Mouse (Mus musculus): ENCODE measurements at regions not wholly inside any gene's neighbourhood (a gene's known extent, or its start where the extent isn't known, plus 50 kb on each side); places are given as distances from the start of the nearest gene placed in this dataset.

DNA sequence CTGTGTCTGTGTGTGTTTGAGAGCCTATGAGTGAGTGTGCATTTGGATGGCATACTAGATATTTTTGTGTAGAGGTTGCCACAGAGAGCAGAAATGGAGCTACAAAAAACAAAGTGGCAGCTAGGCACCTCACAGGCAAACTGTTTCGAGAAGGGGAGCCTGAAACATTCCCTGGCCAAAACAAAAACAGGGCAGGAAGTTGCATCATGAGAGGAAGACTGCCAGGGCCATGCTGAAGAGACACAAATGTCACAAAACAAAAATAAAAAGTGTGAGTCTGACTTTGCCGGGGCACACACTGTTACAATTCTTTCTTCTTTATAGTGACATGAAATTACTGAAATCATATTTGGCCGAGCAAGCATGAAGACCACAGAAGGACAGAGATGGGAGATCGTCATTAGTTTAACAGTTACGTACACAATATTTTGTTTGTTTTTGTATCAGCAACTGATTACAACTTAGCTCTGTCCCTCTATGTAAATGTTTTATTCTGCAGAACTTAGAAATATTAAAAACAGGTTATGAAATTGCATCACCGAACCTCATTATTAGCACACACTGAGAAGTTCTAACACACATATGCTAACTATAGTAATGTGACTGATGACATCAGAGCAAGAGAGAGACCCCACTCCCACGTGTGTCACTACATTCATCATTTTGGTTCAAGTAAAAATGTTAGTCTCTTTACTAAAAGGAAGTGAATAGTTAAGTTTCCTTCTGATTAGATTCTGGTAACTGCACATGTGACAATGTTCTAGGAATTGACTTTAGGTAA is 77.3 kb upstream of the Mkln1 start:
- DNase-seq (ENCODE audit: low spot score): no peak

DNA sequence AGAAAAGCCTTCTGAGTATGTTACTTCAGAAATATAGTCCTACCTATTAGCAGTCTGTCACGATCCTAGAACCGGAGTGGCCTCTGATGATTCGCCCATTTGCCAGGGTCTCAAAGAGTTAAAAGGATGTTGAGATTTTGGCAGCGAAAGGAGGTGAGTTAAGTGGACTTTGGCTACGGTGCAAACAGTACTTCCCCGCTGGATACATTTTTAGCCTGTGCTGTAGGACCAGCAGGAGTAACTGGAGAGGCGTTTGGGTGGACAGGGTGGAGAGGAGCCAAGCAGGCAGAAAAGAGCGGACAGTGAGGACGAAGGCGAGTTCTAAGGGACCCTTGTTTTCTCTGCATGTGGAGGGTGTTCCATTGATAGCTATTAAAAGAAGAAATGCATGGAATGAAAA is 76.6 kb upstream of the Mkln1 start:
- no peak for DNase-seq (ENCODE audit: low spot score)

DNA sequence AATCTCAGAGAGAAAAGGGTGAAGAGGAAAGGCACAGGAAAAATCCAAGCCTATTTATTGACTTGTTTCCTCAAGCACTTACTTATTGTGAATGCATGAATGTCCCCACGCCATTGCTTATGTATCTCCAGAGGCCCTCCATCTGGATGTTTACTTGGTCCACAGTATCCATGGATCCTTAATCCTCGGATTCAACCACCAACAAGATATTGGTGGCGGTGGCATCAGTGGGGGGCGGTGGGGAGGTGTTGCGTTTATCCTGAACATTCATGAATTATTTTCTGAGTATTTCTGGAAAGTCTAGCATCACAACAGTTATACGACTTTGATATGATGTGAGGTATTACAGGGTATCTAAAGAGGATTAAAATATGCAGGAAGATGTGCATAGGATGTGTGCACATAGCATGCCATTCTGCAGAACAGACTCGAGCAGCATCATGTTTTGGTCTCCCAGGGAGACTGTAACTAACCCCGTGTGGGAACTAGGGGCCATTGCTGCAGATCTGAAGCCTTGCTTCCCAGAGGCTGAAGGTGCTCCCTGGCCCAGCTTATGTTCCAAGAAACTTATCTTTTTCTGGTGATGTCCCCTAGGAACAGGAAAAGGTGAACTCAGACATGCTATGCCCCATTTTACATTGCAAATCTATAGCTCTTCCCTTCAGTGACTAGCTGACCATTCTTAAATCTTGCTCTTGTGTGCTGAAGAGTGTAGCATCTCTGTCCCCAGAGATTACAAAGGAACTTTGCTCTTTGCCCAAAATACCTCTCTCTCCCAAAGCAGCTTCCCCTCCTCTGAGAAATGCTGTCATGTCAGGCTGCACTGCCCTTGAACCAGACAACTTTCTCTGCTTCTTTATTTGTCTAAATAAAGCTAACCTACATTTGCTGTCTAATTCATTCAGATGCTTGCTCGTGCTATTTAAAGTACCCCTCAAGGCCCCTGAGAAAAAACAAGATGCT is 75.0 kb upstream of the Mkln1 start:
- DNase-seq (ENCODE audit: low spot score): no peak

DNA sequence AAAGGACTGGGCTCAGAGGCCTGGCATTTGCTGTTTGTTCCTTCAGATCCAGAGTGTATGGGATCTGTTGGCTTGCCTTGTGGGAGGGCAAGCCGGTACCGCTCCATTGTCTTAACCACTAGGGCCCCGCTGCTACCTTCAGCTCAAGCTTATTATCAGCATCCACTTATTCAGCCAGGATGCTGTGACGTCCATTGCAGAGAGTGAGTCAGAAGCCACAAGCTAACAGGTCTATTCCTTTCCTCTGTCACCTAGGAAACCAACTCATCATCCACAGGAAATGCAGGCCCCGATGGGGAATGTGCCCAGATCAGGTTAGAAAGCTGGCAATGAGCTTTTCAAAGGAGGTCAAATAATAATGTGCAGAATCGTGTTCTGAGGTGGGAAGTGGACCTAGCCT is 73.8 kb upstream of the Mkln1 start:
- no peak for DNase-seq (ENCODE audit: low spot score)

DNA sequence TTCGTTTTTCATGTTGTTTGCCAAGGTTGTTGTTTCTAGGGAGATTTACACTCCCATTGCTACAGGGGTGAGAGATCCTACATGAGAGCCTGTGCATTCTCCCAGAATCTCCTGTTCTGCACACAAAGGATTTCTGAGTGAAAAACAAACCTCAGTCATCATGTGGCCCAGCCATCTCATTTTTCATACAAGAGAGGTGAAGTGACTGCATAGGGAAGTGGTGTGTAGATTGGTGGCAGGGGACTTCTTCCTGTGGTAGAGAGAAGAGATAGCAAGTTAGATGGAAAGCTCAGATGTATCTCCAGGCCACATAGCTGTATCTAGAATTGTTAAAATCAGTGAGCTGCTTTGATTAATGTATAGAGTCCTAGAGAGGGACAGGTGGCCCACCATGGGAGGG is 72.9 kb upstream of the Mkln1 start:
- DNase-seq (ENCODE audit: low spot score): no peak

DNA sequence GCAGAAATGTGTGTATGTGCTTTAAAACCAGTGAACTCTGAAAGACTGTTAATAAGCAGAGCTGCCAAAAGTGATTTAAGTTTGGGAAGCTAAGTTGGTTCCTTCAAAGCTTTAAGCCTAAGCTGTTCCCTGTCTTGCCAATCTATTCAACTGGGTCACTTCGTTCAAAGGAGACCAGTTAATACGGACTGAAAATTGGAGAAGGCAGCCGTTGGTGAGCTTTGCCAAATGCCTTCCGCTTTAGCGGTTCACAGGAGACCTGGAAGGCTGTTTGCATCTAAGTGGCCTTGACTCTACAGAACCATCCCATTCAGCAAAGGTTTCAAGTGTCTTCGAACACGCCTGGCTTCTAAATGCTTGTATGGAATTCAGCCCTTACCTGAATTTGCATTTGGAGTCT is 68.2 kb upstream of the Mkln1 start:
- DNase-seq (ENCODE audit: low spot score): no peak

DNA sequence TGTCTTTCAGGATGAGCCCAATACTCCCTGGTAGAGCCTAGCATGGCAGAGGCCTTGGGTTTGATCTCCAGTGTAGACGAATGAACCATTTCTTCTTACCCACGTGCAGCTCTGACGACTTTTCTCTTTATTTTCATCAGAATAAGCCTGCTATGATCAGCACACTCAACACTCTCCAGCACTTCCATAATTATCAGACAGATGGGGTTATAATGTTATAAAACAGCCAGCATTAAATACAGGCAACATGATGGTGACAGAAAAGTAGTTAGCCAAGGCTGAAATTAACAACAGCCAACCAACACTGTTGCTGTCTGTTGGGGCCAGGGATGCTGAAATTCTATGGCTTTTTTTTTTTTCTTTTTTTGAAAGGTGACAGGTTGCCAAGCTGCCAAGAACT is 67.7 kb upstream of the Mkln1 start:
- DNase-seq (ENCODE audit: low spot score): no peak

DNA sequence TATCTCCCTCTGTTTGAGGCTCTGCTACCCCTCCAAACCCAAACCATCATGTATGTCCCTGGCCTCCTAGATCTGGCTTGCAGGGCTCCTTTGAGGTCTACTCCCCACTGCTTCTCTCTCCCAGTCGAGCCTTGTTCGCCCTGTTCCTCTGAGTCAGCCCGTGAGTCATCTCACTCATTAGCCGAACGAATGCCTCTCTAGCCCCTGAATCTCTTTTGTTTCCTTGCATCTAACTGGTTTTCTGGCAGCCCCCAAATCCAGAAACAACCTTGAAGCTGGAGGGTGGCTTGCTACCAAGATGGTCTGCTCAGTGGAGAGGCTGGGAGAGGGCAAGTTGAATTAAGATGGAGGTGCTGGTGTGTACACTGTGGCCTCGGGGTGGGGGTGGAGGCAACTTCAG is 66.3 kb upstream of the Mkln1 start:
- DNase-seq (ENCODE audit: low spot score): no peak

DNA sequence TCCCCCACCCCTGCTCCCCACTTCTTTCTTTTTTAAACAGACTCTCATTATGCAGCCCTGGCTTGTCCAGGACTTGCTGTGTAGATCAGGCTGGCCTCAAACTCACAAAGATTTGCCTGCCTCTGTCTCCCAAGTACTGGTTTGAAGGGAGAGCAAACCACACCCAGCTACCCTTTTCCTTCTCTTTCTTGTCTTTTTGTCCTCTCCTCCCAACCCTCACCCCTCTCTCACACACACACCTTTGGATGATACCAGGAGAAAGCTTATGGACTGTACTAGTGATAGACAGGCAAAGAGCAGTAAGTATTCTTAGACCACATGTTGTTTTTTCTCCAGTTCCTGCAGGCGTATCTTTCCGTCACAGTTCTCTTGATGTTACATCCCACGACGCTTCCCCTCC is 65.8 kb upstream of the Mkln1 start:
- no peak for DNase-seq (ENCODE audit: low spot score)

DNA sequence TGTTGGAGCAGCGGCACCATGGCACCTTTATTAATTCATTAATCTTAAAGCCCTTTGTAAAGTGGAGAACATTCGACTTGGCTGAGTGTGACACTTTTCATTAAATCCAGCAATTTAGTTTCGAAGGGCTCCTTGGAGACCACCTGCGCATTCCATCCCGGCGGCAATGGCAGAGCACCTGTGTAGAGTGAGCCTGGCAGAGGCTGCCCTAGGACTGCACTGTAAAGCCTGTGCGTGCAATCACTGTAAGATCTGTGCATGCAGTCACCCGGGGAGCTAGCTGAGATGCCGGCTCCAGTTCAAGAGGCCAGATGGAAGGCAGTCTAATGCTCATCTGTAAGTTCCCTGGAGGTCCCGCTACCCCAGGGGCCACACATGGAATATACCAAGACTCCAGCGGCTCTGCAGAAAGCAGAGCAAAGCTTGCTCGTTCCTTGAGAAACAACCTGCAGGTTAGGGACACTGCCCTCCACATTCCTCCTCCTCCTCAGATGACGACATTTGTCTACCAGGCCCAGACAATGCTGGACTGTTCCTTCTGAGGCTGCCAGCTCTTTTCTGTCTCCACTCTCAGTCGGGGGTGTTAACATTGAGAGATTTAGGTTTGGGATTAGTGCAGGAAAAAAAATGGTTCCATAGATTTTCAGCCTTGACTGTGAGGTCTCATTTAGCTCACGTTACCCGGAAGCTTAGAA is 65.2 kb upstream of the Mkln1 start:
- DNase-seq (ENCODE audit: low spot score): no peak

DNA sequence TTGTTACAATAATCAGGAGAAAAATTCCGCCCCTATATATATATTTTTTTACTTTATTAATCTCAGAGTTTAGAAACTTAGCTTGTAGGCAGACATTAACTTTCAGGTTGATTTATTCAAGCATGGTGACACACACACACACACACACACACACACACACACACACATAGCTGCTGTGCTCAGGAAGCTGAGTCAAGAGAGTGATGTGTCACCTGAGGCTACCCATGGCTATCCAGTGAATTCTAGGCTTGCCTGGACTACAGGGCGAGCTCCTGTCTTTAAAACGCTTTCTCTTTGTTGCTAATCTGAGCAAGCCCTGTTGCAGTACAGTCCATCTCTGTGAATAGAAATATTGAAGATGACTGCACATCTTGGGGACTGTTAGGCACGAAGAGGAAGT is 64.4 kb upstream of the Mkln1 start:
- no peak for DNase-seq (ENCODE audit: low spot score)

DNA sequence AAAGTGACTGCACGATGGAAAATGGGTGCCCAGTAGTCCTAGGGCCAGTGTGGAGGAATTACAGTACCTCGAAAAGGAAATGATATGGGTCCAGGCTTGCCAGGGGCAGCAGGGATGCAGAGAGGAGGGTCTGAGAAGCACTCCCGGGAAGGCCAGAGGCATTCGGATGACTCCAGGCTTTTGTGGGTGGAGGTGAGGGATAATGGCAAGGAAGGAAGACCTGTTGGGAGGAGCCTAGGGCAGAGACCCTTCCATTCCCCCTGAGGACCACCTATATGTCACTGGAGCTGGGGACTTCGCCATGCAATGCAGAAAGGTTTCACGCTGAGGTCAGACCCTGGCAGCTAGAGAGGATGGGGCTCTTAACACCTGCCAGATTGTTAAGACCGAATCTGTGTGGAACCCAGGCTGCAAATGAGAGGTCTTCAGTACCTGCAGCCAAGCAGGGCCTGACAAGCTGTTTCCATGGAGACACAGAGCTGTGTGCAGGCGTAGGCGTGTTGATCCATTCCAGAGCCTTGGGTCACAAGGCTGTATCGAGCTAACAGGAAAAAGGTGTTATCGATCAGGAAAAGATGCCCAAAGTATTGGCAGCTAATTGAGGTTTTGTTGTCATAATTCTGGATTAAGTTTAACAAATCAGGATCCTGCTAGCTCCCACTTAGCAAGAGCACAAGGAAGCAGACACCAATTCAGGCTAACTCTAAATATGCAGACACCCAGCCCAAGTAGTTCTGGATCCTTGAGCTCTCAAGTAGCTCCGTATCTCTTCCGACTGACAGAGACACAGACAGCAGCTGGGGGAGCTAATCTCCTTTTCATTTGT is 59.2 kb upstream of the Mkln1 start:
- no peak for DNase-seq (ENCODE audit: low spot score)

DNA sequence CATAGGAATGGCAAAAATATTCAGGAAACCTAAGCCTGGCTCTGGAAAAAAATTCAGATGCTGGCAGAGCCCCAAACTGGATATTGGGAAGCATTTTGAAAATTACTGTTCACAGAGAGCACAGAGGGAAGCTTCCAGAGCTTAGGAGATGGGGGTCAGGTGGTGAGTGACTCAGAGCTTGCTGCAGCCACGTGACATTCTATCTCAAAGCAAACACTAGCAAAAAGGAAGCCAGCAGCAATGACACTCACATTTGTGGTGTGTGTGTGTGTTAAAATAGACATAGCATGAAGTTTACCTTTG is 58.6 kb upstream of the Mkln1 start:
- no peak for DNase-seq (ENCODE audit: low spot score)

DNA sequence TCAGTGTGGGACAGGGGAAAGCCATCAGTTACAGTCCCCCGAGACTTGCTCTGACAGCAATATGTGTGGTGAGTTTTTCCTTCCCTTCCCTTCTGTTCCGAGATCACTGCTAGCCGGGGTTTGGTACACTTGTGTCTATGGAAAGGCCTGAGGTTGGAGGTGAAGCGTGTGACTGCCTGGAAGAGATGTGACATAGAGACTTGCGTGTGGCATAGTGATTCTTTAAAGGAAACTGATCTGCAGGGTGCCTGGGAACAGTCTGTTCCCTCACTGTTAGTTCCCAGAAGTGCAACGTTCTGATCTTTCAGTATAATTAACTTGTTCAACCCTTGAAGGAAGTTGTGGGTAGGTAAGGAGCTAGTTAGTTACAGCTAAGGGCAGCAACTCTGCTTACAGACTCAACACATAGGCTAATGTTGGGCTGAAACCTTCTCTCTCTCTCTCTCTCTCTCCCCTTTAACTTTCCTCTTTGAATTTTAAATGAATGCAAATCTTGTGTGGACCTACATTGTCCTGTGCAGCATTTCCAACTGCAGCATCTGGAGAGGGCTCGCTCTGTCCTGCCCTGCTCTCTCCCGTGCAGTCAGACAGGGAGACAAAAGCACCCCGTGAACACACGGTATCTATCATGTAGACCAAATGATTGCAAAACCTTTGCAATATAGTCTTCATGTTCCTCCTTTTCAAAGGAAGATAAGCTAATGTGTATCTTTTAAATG is 53.0 kb upstream of the Mkln1 start:
- no peak for DNase-seq (ENCODE audit: low spot score)

DNA sequence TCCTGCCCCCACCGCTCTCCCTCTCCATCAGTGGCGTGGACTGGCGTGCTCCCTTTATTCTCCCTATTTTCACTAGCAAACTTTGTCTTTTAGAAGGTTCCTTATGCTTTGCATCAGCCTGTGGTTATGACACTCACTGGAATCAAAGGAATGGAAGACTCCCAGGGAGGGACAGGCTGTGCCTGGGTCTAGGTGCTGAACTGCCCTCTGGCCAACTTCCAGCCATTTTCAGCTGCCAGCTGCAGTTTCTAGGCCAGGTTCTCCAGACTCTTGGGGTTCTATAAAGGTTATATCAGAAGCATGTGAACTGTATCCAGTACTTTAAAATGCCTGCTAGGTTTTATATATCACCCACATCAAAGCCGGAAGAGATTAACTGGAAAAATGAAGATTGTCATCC is 50.2 kb upstream of the Mkln1 start:
- no peak for DNase-seq (ENCODE audit: low spot score)
